Mouse (Mus musculus) embryonic fibroblast, embryonic 13.5 days (primary cell): ENCODE measurements at regions not wholly inside any gene's neighbourhood (a gene's known extent, or its start where the extent isn't known, plus 50 kb on each side); places are given as distances from the start of the nearest gene placed in this dataset.

ENCODE experiments used
- CTCF ChIP-seq: IDR thresholded peaks from 2 replicates; pipeline ENCODE4 v1.5.1; 2011; ENCODE audit warnings: mild to moderate bottlenecking, control low read depth, low read length, moderate library complexity, borderline replicate concordance; ENCODE audit not compliant: insufficient read depth
- POLR2A ChIP-seq: IDR thresholded peaks from 2 replicates; pipeline ENCODE4 v1.6.1; 2011; ENCODE audit warnings: low read depth, mild to moderate bottlenecking, control low read depth, low read length, moderate library complexity

DNA sequence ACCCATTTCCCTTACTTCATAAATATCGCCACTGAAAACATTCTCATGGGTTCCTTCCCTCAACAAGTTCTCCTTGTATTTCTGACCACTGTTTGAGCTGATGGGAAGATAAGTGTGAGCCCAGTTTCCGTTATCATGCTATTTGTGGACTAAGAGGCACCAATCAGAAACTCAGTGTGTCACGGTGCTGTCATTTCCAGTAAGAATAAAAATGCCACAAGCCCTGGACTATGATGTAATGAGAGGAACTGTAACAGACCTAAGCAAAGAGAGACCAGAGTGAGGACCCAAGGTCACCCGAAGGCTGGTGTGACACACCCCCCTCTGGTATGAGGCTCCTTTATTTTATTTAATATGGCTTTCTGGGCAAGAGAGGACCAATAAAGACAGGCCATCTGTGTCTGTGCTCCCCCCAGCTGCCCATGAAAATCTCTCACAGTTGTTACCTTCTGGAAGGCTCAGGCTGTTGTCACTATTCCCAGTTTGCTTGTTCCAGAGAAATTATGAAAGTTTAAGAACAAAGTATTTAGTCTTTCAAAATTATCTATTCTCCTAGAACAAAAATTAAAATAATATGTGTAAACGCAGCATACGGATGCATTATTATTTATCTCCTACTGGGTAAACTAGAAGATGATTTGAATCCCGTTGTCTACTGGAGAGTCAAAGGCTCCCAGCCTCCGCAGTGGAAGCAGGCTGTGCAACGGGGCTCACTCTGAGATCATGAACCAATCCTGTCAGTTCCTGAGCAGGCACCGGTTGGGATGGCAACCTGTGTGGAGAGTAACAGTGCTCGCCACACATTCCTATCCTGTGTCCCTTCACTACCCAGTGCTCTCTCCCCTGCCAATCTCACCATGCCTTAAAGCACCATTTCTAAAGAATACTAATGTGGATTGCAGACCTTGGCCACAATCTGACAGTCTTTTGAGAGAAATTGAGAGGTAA lies 99.9 kb upstream of the Tmc1 start:
- TF ChIP-seq CTCF = no peak
- TF ChIP-seq POLR2A = no peak
